Mouse (Mus musculus) C2C12 (cell line): ENCODE results near the gene Etl4. TPM values are rescaled to one million over a fixed set of nuclear protein-coding genes. Genes with fewer than 3 reads are reported as not detected.

Experiments
- H3K27me3 ChIP-seq: one replicate; pipeline ENCODE4 v1.6.1; 2011; ENCODE audit not compliant: control insufficient read depth, insufficient read depth, insufficient read length
- H3K36me3 ChIP-seq: one replicate; pipeline ENCODE4 v1.6.1; 2011; ENCODE audit not compliant: control insufficient read depth, insufficient read depth
- H3K4me3 ChIP-seq: one replicate; pipeline ENCODE4 v1.5.1; 2011; ENCODE audit warnings: mild to moderate bottlenecking, control low read depth; ENCODE audit not compliant: poor library complexity, insufficient read depth, severe bottlenecking
- H3K79me2 ChIP-seq: one replicate; pipeline ENCODE4 v1.6.1; 2011; ENCODE audit not compliant: control insufficient read depth, insufficient read depth
- H3K79me3 ChIP-seq: one replicate; pipeline ENCODE4 v1.6.1; 2011; ENCODE audit warnings: low read depth, control low read depth
- H3ac ChIP-seq: one replicate; pipeline ENCODE3; 2011; ENCODE audit warnings: low read depth; ENCODE audit not compliant: control insufficient read depth, insufficient read length
- CEBPB ChIP-seq: IDR thresholded peaks from one replicate; pipeline ENCODE4 v1.6.1; 2011; ENCODE audit warnings: low read depth, mild to moderate bottlenecking, control low read depth, moderate library complexity
- CTCF ChIP-seq: IDR thresholded peaks from one replicate; pipeline ENCODE4 v1.5.1; 2011; ENCODE audit not compliant: control insufficient read depth, insufficient read depth, insufficient read length
- FOSL1 ChIP-seq: IDR thresholded peaks from one replicate; pipeline ENCODE4 v1.8.0; 2011; ENCODE audit warnings: mild to moderate bottlenecking, low read length; ENCODE audit not compliant: poor library complexity, insufficient read depth, severe bottlenecking
- MAX ChIP-seq: IDR thresholded peaks from one replicate; pipeline ENCODE4 v1.6.1; 2011; ENCODE audit warnings: mild to moderate bottlenecking, control low read depth
- MYOD1 ChIP-seq: IDR thresholded peaks from one replicate; pipeline ENCODE4 v1.6.1; 2011; ENCODE audit warnings: low read depth; ENCODE audit not compliant: control insufficient read depth, insufficient read length
- MYOG ChIP-seq: IDR thresholded peaks from one replicate; pipeline ENCODE4 v1.6.1; 2011; ENCODE audit not compliant: control insufficient read depth, insufficient read length; ENCODE audit errors: extremely low read depth
- USF1 ChIP-seq: IDR thresholded peaks from one replicate; pipeline ENCODE4 v1.6.1; 2011; ENCODE audit warnings: low read depth, mild to moderate bottlenecking, control low read depth, moderate library complexity
- polyA plus RNA-seq: library from polyadenylated mRNA; unstranded; fragments of >200 nt; fragmentation: generic; extraction: Trizol; gene quantifications from one replicate; pipeline ENCODE4 v1.2.1, GENCODE M21; 2012; ENCODE audit warnings: missing spikeins

The Etl4 gene
- polyA plus RNA-seq, 1 experiment, result 3.9 TPM

- H3K4me3 ChIP-seq, result no peak overlapping the region
- H3K36me3 ChIP-seq, result no peaks in the 10 kb centered on the region
- H3K27me3 ChIP-seq, result no peaks in the 10 kb centered on the region
- no peaks in the 10 kb centered on the region for H3K79me3 ChIP-seq
- no peak for TF ChIP-seq MYOD1
- no peak for TF ChIP-seq MYOG
- TF ChIP-seq MAX, result no peak
- TF ChIP-seq CEBPB, result no peak
- TF ChIP-seq FOSL1, result no peak
- TF ChIP-seq CTCF, result no peak
- no peak for TF ChIP-seq USF1
- no peaks in the 10 kb centered on the region for H3K79me2 ChIP-seq
- H3ac ChIP-seq, result no peak overlapping the region
Measured at GRCm38 (mm10) chr2:20583032-20583431, 673.5 kb downstream of the Etl4 start.

- Histone ChIP-seq H3K27me3 (no peaks in the 10 kb centered on the region), H3K79me3 (no peaks in the 10 kb centered on the region), H3K79me2 (no peaks in the 10 kb centered on the region), H3K4me3 (no peak overlapping the region), H3ac (no peak overlapping the region), H3K36me3 (no peaks in the 10 kb centered on the region)
- no peak for TF ChIP-seq CTCF
- TF ChIP-seq MAX, result no peak
- no peak for TF ChIP-seq MYOD1
- no peak for TF ChIP-seq MYOG
- no peak for TF ChIP-seq FOSL1
Measured at GRCm38 (mm10) chr2:20583562-20584153, 674.1 kb downstream of the Etl4 start.

- Histone ChIP-seq H3K27me3 (no peaks in the 10 kb centered on the region), H3ac (no peak overlapping the region), H3K4me3 (no peak overlapping the region), H3K79me2 (no peaks in the 10 kb centered on the region), H3K36me3 (no peaks in the 10 kb centered on the region), H3K79me3 (no peaks in the 10 kb centered on the region)
- TF ChIP-seq MYOG (no peak), USF1 (no peak), CEBPB (no peak), MYOD1 (no peak), CTCF (no peak), FOSL1 (no peak), MAX (no peak)
Measured at GRCm38 (mm10) chr2:20587913-20588312, 678.3 kb downstream of the Etl4 start.

- Histone ChIP-seq H3K27me3 (no peaks in the 10 kb centered on the region), H3K36me3 (no peaks in the 10 kb centered on the region), H3K4me3 (no peak overlapping the region), H3ac (no peak overlapping the region), H3K79me3 (no peaks in the 10 kb centered on the region), H3K79me2 (no peaks in the 10 kb centered on the region)
- TF ChIP-seq FOSL1, result no peak
- TF ChIP-seq MYOD1, result no peak
- no peak for TF ChIP-seq MYOG
- no peak for TF ChIP-seq CEBPB
- no peak for TF ChIP-seq MAX
- no peak for TF ChIP-seq CTCF
Measured at GRCm38 (mm10) chr2:20588631-20589030, 679.1 kb downstream of the Etl4 start.

GRCm38 (mm10) chr2:20594129-20594528 is 684.5 kb downstream of the Etl4 start:
- Histone ChIP-seq H3K36me3 (no peaks in the 10 kb centered on the region), H3K27me3 (no peaks in the 10 kb centered on the region), H3K79me3 (no peaks in the 10 kb centered on the region), H3K4me3 (no peak overlapping the region), H3K79me2 (no peaks in the 10 kb centered on the region), H3ac (no peak overlapping the region)
- TF ChIP-seq CTCF (no peak), MYOD1 (no peak), MYOG (no peak), CEBPB (no peak), FOSL1 (no peak), USF1 (no peak), MAX (no peak)

GRCm38 (mm10) chr2:20595000-20595399 is 685.4 kb downstream of the Etl4 start:
- Histone ChIP-seq H3K79me3 (no peaks in the 10 kb centered on the region), H3K79me2 (no peaks in the 10 kb centered on the region), H3K4me3 (no peak overlapping the region), H3ac (no peak overlapping the region), H3K27me3 (no peaks in the 10 kb centered on the region), H3K36me3 (no peaks in the 10 kb centered on the region)
- TF ChIP-seq MYOD1 (no peak), MAX (no peak), CEBPB (no peak), USF1 (no peak), MYOG (no peak), CTCF (no peak), FOSL1 (no peak)
